Mouse (Mus musculus): Measurements from ENCODE around the gene Nmi.
A peak's percentile ranks its signal among the peaks of the same experiment; 100 is the strongest.
"Not testable (repeated sequence)": the region's sequence is repeated elsewhere in the genome, so short reads cannot be mapped to it uniquely, and the experiment has no call there.

Gene Nmi

DNA sequence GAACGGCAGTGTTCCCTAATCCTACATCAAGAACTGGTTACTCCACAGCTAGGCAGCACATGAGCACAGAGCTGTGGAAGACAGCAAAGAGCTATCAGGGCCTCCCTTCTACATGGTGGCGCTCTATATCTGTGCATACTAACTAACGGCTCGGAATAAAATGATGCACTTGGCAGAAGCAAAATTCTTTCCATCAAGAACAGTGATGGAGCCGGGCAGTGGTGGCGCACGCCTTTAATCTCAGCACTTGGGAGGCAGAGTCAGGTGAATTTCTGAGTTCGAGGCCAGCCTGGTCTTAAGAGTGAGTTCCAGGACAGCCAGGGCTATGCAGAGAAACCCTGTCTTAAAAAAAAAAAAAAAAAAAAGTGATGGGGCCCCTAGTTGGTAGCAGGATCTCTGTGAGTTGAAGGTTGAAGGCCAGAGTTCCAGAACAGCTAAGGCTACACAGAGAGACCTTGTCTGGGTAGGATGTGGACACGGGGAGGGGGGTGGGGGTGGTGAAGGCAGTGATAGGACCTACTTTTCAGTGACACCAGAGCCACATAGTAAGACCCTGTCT, at the start of gene Nmi:
Nmi (minus strand) TSS at position 85 of the 559 bp plus-strand sequence.
- no peak for DNase-seq (ENCODE audit: low read depth, low spot score)

DNA sequence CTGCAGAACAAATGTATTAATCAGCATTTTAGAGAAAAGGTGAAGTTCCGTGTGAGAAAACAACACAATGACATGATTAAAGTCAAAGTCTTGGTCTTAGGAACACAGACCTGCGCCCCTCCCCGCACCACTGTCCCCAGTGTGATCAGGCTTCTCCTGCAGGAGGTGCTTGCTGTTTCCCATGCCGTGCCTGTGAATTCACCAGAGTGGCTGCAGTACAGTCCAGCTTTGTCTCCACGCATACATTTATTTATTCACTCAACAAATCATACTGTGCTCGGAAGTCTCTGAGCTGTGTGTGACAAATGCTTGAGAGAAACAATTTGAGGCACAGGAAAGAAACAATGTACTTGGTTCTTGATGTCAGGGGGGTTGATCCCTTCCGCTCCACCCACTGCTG, 43.1 kb upstream of the Nmi start:
- DNase-seq (ENCODE audit: low read depth, low spot score): no peak

DNA sequence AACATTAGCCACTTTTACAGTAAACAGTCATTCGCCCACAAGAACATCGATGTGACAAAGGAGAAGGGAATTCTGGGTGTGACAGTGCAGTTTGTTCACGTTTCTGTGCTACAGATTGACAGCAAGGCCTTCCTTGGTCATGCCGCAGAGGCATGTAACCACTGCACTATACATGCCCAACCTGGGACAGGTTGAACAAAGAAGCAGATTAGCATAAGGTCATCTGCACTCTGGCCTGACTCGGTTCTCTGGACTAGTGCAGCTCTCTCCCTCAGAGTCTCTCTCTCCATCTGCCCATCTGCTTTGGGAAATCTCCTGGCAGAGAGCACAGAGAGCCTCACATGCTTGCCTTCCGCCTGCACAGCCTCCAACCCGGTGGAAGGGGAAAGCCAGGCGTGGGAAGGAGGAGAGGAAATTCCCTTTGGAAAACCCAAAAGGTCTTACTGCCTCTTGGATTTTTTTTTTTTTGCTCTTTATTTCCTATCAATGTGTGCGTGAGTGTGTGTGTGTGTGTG, 40.1 kb upstream of the Nmi start:
- no peak for DNase-seq (ENCODE audit: low read depth, low spot score)

DNA sequence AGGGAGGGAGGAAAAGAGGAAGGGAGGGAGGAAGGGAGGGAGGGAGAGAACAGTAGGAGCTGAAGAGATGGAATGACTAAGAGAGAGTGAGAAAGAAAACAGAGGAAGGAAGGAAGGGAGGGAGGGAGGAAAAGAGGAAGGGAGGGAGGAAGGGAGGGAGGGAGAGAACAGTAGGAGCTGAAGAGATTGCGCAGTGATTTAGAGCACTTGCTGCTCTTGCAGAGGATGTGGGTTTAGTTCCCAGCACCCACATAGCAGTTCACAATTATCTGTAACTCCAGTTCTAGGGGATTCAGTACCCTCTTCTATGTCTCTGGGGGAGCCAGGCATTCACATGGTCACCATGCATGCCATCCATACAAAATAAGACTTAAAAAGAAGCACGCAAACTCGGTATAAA, 38.5 kb upstream of the Nmi start:
- DNase-seq (ENCODE audit: low read depth, low spot score): not testable (repeated sequence)

DNA sequence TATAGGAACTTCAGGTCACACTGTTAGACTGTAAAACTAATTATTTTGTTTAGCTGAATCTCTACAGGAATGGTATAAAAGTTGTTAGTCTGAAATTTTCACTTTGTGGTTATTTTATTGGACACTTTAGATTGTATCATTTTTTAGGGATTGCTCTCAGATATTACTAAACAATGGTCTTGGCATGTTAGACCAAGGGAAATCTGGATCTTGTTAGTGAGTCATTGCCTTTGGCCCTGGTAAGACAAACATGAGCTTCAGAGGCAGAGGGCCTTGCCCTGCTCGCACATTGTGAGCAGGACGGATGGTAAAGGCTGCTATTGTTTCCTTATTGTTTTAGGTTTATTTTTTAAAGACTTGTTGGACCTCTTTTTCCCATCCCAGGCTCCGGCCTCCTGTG, 33.1 kb upstream of the Nmi start:
- no peak for DNase-seq (ENCODE audit: low read depth, low spot score)

DNA sequence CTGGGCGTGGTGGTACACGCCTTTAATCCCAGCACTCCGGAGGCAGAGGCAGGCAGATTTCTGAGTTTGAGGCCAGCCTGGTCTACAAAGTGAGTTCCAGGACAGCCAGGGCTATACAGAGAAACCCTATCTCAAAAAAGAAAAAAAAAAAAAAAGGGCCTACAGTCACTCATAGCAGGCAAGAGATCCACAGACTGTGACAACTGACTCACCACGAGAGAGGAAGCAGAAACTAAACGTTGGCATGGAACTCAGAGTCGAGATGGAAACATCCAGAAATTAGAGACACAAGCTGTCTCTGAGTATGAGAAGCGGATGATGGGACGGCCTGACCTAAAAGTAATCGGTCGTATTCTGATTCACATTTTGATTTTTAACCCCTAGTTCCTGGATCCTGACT, 29.0 kb upstream of the Nmi start:
- not testable (repeated sequence) for DNase-seq (ENCODE audit: low read depth, low spot score)

DNA sequence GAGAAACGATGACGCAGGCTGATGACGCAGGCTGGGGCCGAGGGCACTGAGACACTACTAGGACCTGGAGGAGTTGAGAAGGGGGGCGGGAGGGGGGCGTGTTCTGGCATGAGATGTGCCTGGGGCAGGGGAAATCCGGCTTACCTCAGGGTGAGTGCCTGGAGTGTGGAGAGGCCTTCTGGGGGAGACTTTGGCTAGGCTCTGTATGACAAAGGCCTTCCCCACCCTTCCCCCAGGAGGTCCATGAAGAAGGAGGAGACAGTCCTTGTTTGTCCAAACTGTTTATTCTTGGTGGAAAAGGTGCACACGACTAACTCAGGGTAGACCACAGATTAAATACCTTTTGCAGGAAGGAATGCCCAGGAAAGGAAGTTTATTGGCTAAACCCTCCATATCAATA, 28.2 kb upstream of the Nmi start:
- DNase-seq (ENCODE audit: low read depth, low spot score): no peak

DNA sequence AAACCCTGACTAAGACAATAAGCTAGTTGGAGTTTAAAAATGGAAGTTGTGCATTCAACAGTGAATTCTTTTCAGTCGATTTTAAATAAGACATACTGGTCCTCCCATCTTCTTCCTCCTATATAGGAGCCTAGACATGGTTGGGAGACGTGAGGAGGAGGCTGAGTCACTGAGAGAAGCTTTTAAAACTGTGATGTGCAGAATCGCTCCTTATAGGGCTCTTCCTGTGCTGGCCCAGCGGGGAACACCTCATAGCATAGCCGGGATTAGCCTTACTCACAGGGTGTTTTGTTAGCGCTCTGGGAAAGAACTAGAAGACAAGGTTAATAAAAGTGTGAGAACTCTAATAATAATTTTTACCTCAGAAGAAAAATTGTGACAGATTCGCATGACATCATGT, 26.7 kb upstream of the Nmi start:
- no peak for DNase-seq (ENCODE audit: low read depth, low spot score)

DNA sequence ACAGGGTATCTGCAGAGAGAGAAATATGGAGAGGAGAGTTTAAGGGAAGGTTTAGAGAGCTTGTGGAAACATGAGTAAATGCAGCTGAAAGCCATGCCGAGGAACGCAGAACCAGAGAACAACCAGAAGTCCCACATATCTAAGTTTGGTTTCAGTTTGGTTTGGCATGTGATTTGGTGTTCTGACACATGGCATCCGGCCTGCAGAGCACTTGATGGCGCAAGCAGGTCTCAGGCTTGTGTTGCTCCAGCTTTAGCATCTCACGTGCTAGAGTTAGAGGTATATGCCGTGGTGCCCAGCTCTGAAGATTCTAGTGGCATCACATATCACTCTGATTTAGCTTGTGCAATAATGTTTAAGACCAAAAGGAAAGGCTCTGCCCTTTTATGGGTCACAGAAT, 18.2 kb upstream of the Nmi start:
- no peak for DNase-seq (ENCODE audit: low read depth, low spot score)

DNA sequence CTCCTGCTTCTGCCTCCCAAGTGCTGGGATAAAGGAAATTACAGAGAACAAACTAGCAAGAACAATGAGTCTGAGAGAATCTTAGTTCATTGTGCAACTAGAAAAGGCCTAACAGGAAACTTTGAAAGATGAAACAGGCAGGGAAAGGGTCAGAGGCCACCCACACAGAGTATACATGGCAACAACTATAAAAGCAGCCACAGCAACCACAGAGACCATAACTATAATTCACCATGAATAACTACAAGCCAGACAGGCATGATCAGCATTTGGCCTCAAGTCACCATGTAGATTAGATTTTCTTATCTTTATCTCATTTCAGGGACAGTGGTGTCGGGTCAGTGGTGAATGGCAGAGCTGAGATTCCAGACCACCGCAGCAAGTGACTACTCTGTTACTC, 16.3 kb upstream of the Nmi start:
- DNase-seq (ENCODE audit: low read depth, low spot score): no peak

DNA sequence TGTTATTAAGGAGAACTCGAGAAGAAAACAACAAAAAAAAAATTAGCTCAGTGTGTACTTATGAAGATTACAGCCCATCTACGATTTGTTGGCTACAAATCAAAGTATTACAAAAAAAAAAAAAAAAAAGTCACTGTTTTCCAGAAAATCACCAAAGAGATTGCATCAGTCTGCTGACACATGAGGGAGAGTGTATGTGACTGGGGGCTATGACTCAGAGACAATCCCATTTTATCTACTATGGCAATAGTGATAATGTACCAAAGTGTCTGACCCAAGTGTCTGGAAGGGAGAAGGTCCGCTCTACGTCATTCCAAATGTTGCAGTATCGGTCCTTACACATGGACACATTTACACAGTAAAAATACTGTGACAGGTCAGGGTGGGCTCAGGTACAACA, 13.4 kb upstream of the Nmi start:
- DNase-seq (ENCODE audit: low read depth, low spot score): no peak

DNA sequence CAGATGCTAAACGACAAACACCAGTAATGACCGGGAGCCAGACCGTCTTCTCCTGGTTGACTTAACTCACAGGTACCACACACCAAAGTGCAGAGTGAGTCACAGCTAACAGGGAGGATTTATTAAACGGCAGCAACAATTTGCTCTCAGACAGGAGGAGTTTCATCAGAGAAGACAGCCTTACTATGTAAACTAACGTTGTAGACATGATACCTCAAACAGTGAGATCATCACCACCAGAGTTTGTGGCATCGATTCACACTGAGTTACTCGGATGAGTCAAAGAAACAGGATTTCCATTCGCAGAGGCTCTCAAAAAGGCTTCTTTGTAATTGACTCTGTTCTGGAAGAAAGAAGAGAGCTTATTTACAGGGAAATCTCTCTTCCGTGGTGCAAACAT, 12.9 kb upstream of the Nmi start:
- no peak for DNase-seq (ENCODE audit: low read depth, low spot score)

DNA sequence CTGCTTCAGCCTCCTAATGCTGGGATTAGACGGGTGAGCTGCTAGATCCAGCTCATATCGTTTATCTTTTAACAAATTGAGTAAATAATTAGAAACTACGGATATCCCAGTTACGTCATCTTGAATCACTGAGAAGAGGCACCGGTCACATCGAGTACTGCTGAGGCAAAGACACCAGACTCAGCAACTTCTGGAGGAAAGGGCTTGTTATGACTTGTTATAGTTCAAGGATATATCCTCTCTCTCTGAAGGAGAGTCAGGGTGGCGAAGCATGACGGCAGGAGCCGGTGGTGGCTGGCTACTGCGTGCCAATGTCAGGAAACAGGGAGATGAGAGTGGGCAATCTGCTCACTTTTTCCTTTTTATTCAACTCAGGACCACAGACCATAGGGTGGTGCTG, 11.9 kb upstream of the Nmi start:
- no peak for DNase-seq (ENCODE audit: low read depth, low spot score)

DNA sequence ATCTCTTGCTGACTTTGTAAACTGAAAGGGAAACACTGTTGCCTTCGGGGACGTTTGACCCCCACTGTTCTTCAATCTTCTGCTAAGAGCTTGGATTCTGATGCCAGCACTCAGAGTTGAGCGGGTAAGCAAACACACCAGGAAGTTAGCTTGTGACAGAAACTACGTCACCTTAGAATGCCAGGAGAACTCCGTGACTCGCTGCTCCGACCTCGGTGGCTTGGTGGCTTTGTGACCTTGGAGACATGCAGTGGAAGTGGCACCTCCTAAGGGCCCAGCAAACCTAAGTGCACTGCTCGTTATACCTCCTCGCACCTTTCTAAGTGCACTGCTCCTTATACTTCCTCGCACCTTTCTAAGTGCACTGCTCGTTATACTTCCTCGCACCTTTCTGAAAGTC, 9.0 kb upstream of the Nmi start:
- peak; percentile 37 for DNase-seq (ENCODE audit: low read depth, low spot score)

DNA sequence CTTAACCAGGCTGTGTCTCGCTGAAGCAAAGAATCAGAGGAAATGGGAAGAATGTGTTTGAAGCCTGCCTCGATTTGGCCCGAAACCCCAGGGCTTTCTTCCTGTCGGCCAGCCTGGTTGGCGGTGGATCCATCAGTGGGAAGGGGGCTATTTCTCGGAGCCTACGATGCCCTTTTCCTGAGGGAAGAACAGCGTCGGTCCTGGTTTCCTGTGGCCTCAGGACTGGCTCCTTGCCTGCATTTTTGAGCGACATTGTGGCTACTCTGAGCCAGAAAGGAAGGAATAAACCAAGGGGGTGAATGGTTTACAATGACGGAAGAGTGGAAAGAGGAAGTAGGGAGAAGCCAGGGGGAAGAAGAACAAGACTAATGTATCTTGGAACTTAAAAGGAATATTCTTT, 8.3 kb upstream of the Nmi start:
- no peak for DNase-seq (ENCODE audit: low read depth, low spot score)

DNA sequence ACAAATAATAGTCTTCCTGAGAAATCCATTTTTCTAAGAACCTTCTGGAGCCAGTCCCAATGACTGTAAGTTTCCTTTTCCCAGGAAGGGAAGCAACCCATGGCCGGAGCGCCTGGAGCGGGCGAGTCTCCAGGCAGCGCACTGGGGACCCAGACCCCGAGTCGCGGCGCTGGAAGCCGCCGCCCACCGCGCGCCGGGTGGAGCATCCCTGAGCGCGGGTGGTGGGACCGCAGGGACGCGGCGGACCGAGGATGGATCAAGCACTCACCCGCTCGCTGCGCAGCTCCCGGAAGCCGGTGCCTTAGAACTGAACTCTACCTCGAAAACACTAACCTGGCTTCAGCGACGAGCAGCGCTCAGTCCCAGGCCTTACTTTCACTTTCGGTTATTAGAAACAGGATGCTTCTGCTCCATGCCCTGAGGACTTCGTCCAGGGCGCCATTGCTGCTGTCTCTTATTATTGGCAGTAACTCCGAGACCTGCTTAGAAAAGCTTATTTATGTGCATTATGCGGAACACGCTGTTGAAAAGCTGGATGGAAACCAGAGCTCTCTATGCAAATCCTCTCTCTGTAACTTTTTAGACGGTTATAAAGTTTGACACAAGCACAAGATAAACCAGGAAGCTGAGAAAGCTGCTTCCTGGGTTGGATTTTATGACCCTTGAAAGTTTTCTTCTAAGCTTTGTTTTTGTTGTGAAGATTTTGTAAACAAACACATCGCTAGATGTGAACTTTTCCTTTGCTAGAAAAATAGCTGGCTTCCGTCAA, 469 bp downstream of the Nmi start:
- peak; percentile 90 for DNase-seq (ENCODE audit: low read depth, low spot score)

DNA sequence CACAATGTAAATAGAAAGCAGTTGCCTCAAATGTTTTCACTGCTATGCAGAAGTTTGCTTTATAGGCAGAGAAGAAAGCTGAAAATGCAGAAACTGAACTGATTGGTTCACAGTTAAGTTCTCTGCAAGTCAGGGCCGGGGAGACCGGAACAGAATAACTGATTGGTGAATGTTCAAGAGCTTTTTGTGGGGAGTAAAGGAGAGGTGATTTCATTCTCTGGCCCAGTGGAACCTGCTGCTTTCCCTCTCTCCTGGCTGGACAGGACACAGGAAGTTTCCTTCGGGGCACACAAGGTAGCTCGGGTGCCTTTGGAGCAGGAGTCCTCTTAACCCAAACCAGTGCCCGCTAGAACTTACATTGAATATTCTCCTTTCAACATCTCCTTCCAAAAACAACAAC, 1.2 kb downstream of the Nmi start:
- peak; percentile 71 for DNase-seq (ENCODE audit: low read depth, low spot score)

DNA sequence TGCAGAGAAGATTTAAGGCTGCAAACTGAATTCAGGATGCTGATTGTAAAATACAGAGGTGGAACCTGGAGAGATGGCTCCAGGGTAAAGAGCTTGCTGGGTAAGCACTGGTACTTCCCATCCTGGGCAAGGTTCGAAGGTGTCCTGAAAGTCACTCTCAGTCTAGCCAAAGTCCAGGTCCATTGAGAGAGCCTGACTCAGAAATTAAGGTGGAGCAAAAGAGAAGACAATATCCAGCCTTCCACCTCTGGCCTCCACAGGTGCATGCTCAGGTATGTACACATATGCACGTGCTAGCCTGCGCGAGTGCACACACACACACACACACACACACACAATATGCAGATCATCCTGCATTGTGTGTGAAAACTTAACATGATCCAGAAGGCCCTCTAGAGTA, 2.4 kb downstream of the Nmi start:
- no peak for DNase-seq (ENCODE audit: low read depth, low spot score)

DNA sequence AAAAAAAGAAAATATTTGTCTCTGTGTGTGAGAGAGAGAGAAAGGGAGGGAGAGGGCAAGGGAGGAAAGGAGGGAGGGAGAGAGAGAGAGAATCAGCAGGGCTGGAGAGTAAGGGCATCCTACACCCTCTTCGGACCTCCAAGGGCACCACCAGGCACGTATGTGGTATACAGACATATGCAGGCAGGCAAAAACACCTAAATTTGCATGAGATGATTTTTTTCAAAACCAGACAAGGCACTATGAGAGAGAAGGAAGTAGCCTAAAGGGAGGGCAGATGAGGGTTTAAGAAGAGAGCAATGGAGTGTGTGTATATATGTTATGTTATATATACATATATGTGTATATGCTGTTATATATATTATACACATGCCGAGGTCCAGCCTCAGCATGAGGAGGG, 6.0 kb downstream of the Nmi start:
- DNase-seq (ENCODE audit: low read depth, low spot score): no peak

DNA sequence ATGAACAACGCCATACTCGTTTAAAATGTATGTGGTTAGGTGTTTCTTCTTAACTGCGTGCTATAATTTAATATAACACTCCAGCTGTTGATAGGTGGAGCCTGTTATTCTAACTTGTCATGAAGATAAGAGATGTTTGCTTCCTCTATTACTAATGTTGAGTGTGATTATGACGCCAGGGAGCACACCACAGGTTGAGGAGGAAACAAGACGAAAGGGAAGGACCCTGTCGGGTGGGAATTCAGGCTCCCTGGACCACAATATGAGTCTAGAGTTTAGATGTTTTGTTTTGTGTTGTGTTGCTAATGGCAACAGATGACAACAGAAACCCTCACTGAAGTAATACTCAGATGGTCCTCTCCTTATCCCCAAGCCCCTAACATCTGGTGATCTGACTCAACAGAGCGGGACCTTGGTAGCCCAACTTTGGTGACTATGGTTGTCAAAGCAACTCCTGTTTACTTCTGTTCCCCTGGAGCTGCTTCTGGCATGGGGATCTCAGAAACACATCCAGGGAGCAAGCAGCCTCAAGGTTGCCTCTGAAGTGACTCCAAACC, 19.6 kb downstream of the Nmi start:
- no peak for DNase-seq (ENCODE audit: low read depth, low spot score)

DNA sequence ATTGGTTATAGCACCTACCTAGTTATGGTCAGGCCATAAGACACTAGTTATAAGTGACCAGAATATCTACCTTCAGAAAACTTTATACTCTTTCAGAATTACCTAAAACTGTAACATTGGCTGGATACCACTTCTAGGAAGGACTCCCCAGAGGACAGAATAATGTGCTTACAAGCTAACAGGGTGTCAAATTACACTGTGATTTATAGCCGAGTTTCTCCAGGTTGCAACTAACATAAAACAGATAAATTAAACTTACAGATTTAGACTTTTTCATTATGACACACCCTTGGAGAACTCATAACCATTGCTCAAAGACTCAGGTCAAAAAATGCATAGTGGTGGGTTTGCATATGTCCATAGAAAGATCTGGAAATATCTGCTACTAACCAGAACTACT, 22.4 kb downstream of the Nmi start:
- DNase-seq (ENCODE audit: low read depth, low spot score): no peak

DNA sequence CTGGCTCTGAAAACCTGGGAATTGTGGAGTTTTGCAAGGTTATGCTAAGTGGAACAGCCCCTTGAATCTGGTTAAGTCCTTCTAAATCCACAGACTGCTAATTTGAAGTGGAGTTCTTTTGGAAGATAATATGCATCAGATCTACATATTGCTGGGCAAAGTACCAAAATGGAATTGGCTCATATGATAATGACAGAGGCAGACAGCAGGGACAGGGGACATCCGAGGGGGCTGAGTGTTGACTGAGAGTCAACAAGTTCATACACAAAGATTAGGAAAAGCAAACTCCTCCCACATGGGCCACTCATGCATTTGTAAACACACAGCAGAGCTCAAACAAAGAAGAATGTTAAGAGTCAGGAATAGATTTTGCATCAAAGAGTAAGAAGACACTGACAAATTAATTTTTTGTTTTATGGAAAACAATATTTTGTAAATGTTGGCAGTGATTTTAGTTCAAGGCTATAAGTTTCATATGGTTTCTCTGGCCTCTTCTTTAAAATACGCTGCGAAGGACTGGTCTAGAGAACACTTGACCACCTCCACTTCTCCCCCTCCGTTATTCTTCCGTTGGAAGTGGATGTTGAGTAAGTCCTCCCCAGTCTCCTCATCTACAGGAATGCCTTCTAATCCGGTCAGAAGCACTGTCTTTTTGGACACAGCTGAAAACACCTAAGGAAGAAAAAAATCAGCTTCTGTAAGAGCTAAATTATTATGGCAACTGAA, 25.0 kb downstream of the Nmi start:
- DNase-seq (ENCODE audit: low read depth, low spot score): no peak

DNA sequence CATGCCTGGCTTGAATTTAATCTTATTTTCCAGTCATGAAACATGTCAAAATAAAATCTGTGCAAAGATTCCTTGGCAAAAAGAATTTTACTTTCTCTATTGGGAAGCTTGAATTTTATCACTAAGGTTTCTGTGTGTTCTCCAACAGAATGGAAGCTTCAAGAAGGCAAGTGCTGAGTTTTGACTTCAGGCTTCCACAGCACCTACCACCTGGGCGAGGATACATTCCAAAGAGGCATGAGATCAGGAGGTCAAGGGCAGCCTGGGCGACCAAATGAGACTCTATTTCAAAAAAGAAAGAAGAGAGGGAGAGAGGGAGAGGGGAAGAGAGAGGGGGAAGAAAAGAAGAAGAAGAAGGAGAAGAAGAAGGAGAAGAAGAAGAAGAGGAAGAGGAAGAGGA, 27.5 kb downstream of the Nmi start:
- DNase-seq (ENCODE audit: low read depth, low spot score): peak; percentile 19

All from CD4-positive, CD25-positive, alpha-beta regulatory T cell, adult 2 months (primary cell).